Comparison of ENCODE assay signal across 19 mouse cellular contexts in the genomic region with DNA sequence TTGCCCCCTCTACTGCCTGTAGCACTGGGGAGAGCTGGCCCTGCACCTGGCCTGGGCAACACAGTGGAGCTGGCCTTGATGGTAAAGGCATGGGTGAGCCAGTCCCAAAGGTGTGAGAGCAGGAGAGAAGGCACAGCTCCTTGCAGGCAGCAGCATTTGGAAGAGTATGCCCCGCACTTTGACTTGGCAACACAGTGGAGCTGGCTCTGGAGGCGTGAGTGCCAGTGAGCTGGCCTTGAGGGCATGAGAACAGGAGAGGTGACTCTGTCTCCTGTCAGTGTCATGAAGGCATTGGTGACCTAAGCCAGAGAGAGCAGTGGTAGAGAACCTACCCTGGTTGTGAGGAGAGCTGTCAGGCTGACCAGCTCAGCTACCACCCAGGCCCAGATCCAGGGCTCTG. TPM values are rescaled to one million over a fixed set of nuclear protein-coding genes. Genes with fewer than 3 reads are reported as not detected.
DNase-seq lines count a peak whose midpoint lies in the region; ATAC-seq and TF ChIP-seq lines count a peak whose summit lies in the region.
"Had no signal": no experiment of that assay in that cellular context is flagged by ENCODE, and none has a peak within 500 bp of the region (broad histone marks: within the 10 kb centered on the region; RNA-seq: fewer than 3 reads in every experiment).

No protein-coding gene starts in this region.

- no peak for TF ChIP-seq EP300 in heart, adult 2 months (IDR thresholded peaks at IDR 0.05; ENCODE audit: insufficient read depth, low read depth, low read length)

- no peaks in the 10 kb centered on the region for H3K27me3 ChIP-seq in heart, adult 2 months (ENCODE audit: control insufficient read depth, insufficient read depth, low read length)
- H3K27me3 ChIP-seq in heart, embryonic 12.5 days (replicated peaks): no peaks in the 10 kb centered on the region
- H3K27me3 ChIP-seq in megakaryocyte, embryonic 14.5 days (replicated peaks): no peaks in the 10 kb centered on the region
- H3K27me3 ChIP-seq in liver, embryonic 16.5 days (ENCODE audit: control insufficient read depth, insufficient read depth, low read depth, low read length): no peaks in the 10 kb centered on the region
- H3K27me3 ChIP-seq: heart, embryonic 15.5 days; midbrain, embryonic 12.5 days; neural tube, embryonic 15.5 days had no signal

- no peak for ATAC-seq in heart, embryonic 12.5 days (ENCODE audit: insufficient number of reproducible peaks, low FRiP score)
- no peak for ATAC-seq in megakaryocyte, adult 5-6 weeks (ENCODE audit: poor library complexity, severe bottlenecking)
- 0 out of 2 replicates have a peak, but pooled peaks have one; percentile 21 for ATAC-seq in liver, embryonic 16.5 days (ENCODE audit: low read depth)
- ATAC-seq: forebrain, embryonic 16.5 days; hindbrain, postnatal 0 days had no signal

- intact Hi-C loops in heart, adult 2 months (cut with DNase I): no loop called here

- WGBS in heart, adult 2 months: 76% methylated on average over 2 of the region's 2 CpGs
- WGBS in heart, embryonic 12.5 days: 96% methylated on average over 2 of the region's 2 CpGs
- 79% methylated on average over 2 of the region's 2 CpGs for WGBS in liver, embryonic 16.5 days (ENCODE audit: insufficient replicate concordance)

- peak; percentile 29 to 49 for DNase-seq in heart, adult 2 months
- DNase-seq in adrenal gland, postnatal 36 days: peak; percentile 50 to 60
- no peak for DNase-seq in gastrocnemius, postnatal 4 days (ENCODE audit: low spot score in 2 of 2)
- DNase-seq: gastrocnemius, adult 2 months; kidney, adult 11 months; kidney, postnatal 14 days; lung, adult 2 months; lung, postnatal 36 days; thymus, postnatal 36 days had no signal

- H3K9me3 ChIP-seq in heart, embryonic 12.5 days (replicated peaks): no peaks in the 10 kb centered on the region
- no peaks in the 10 kb centered on the region for H3K9me3 ChIP-seq in megakaryocyte, embryonic 14.5 days
- H3K9me3 ChIP-seq in liver, embryonic 16.5 days (replicated peaks; ENCODE audit: control insufficient read depth, low read length): no peaks in the 10 kb centered on the region
- H3K9me3 ChIP-seq: heart, embryonic 15.5 days; limb, embryonic 10.5 days; midbrain, embryonic 12.5 days; neural tube, embryonic 15.5 days had no signal

- TF ChIP-seq CTCF in heart, adult 2 months (IDR thresholded peaks at IDR 0.05): no peak

- peaks cover 9% of the 10 kb centered on the region for H3K4me1 ChIP-seq in heart, adult 2 months (ENCODE audit: control insufficient read depth, insufficient read depth, low read length)
- peaks cover 28% of the 10 kb centered on the region for H3K4me1 ChIP-seq in heart, embryonic 12.5 days (replicated peaks)
- H3K4me1 ChIP-seq in megakaryocyte, embryonic 14.5 days: peaks cover 47% of the 10 kb centered on the region
- peaks cover 8% of the 10 kb centered on the region for H3K4me1 ChIP-seq in liver, embryonic 16.5 days (ENCODE audit: control insufficient read depth, low read depth, low read length)
- H3K4me1 ChIP-seq: limb, embryonic 10.5 days; midbrain, embryonic 12.5 days; neural tube, embryonic 15.5 days had no signal

- no peak overlapping the region for H3K4me2 ChIP-seq in heart, embryonic 12.5 days
- no peak overlapping the region for H3K4me2 ChIP-seq in liver, embryonic 16.5 days (ENCODE audit: low read depth, low read length)
- H3K4me2 ChIP-seq: heart, embryonic 15.5 days; midbrain, embryonic 12.5 days; neural tube, embryonic 15.5 days had no signal

- no peak overlapping the region for H3K9ac ChIP-seq in heart, adult 2 months (ENCODE audit: low read depth, low read length)
- H3K9ac ChIP-seq in heart, embryonic 12.5 days: no peak overlapping the region
- no peak overlapping the region for H3K9ac ChIP-seq in liver, embryonic 16.5 days (ENCODE audit: low read depth, low read length)
- H3K9ac ChIP-seq: heart, embryonic 15.5 days; midbrain, embryonic 12.5 days; neural tube, embryonic 15.5 days had no signal

- H3K79me2 ChIP-seq in heart, adult 2 months (replicated peaks; ENCODE audit: control insufficient read depth, insufficient read depth, low read length): peaks cover 9% of the 10 kb centered on the region

- no peak for TF ChIP-seq POLR2A in heart, adult 2 months (IDR thresholded peaks at IDR 0.05; ENCODE audit: insufficient read depth, low read depth, low read length)

- no peak overlapping the region for H3K27ac ChIP-seq in heart, adult 2 months
- H3K27ac ChIP-seq in heart, embryonic 12.5 days (ENCODE audit: poor library complexity, severe bottlenecking): no peak overlapping the region
- no peak overlapping the region for H3K27ac ChIP-seq in liver, embryonic 16.5 days (ENCODE audit: low read length)
- H3K27ac ChIP-seq: gastrocnemius, adult 2 months; heart, embryonic 15.5 days; hindbrain, postnatal 0 days; limb, embryonic 10.5 days; midbrain, embryonic 12.5 days; neural tube, embryonic 15.5 days had no signal

- H3K4me3 ChIP-seq in heart, adult 2 months: no peak overlapping the region
- no peak overlapping the region for H3K4me3 ChIP-seq in heart, embryonic 12.5 days
- peak overlapping the region; percentile 28 for H3K4me3 ChIP-seq in megakaryocyte, embryonic 14.5 days (replicated peaks)
- no peak overlapping the region for H3K4me3 ChIP-seq in liver, embryonic 16.5 days (ENCODE audit: low read depth, low read length)
- H3K4me3 ChIP-seq: gastrocnemius, adult 2 months; heart, embryonic 15.5 days; limb, embryonic 10.5 days; midbrain, embryonic 12.5 days; neural tube, embryonic 15.5 days had no signal

- peaks cover 2% of the 10 kb centered on the region for H3K36me3 ChIP-seq in heart, adult 2 months (ENCODE audit: control insufficient read depth, insufficient read depth, low read length)
- H3K36me3 ChIP-seq in heart, embryonic 12.5 days: no peaks in the 10 kb centered on the region; the same call in 1 of the 2 replicates
- peaks cover 55% of the 10 kb centered on the region for H3K36me3 ChIP-seq in megakaryocyte, embryonic 14.5 days (replicated peaks; ENCODE audit: low read length)
- no peaks in the 10 kb centered on the region for H3K36me3 ChIP-seq in liver, embryonic 16.5 days (ENCODE audit: control insufficient read depth, insufficient read depth)
- H3K36me3 ChIP-seq: heart, embryonic 15.5 days; midbrain, embryonic 12.5 days; neural tube, embryonic 15.5 days had no signal

RNA-seq across cellular contexts. Expression of a gene that starts 49.4 kb away (rescaled TPM):
- total RNA-seq in heart, adult 2 months (2021): 10 to 100 TPM; 27.3 to 30.5 TPM
- 20.0 and 36.8 TPM in 2 replicates for polyA plus RNA-seq in heart, adult 2 months (2012; rRNA removed)
- 46.3 and 46.5 TPM in 2 replicates for polyA plus RNA-seq in heart, embryonic 12.5 days (2016; fragmentation: Nextera tagmentation; extraction: Ambion mirVana)
- 1.2 and 3.6 TPM in 2 replicates for polyA plus RNA-seq in megakaryocyte, embryonic 14.5 days (2012; ENCODE audit: insufficient read depth, low replicate concordance)
- total RNA-seq in megakaryocyte, adult 5-6 weeks (2015): 265 and 303 TPM in 2 replicates
- total RNA-seq in megakaryocyte, adult 5-6 weeks (2017): 129 and 148 TPM in 2 replicates
- 100 to 1,000 TPM in 1 of 2 experiments, 10 to 100 TPM in 1; 92.1 to 101 TPM for total RNA-seq in adrenal gland, postnatal 36 days (2021)
- polyA plus RNA-seq in liver, embryonic 16.5 days (2015; fragmentation: Nextera tagmentation; extraction: Ambion mirVana): 29.5 and 32.0 TPM in 2 replicates
- total RNA-seq in gastrocnemius, postnatal 4 days (2021): 10 to 100 TPM; 57.5 to 78.1 TPM

Comparison
In these comparisons a context has a peak if more than half of its experiments do, and no peak if none do; other contexts are left out.
1. DNase-seq: peak in heart, adult 2 months (2 of 2) and adrenal gland, postnatal 36 days (2 of 2); none in gastrocnemius, postnatal 4 days (0 of 2).